Mouse (Mus musculus) heart, embryonic 14.5 days (tissue): ENCODE data around the gene Pbx3. TPM values are rescaled to one million over a fixed set of nuclear protein-coding genes. Genes with fewer than 3 reads are reported as not detected.

Source experiments
- ATAC-seq: fragments of 200-750 bp; cut with Nextera tagmentation; 2 replicates; pipeline ENCODE4 v1.8.0; 2017; ENCODE audit warnings: low read depth, moderate TSS enrichment; ENCODE audit not compliant: insufficient number of reproducible peaks, insufficient read depth, low FRiP score
- H3K27ac ChIP-seq, 2 experiments: fragments of 200-500 bp in 1 of 2; fragments of 300-500 bp in 1 of 2; sonication (generic) in 1 of 2; replicated peaks in 1 of 2; 2 replicates each; pipeline ENCODE4 v1.5.1; 2012 to 2014; ENCODE audit warnings: low read depth in 2 of 2, low read length in 2 of 2, control low read depth in 1 of 2, mild to moderate bottlenecking in 1 of 2, mixed read lengths in 1 of 2; ENCODE audit not compliant: control insufficient read depth in 1 of 2, insufficient read depth in 1 of 2
- H3K27me3 ChIP-seq: fragments of 300-500 bp; sonication (generic); 2 replicates; pipeline ENCODE4 v1.6.1; 2014; ENCODE audit warnings: mild to moderate bottlenecking, low read length, control low read depth; ENCODE audit not compliant: control insufficient read depth, insufficient read depth
- H3K36me3 ChIP-seq: fragments of 300-500 bp; sonication (generic); 2 replicates; pipeline ENCODE4 v1.6.1; 2014; ENCODE audit warnings: mild to moderate bottlenecking, control low read depth, low read length, mixed read lengths; ENCODE audit not compliant: control insufficient read depth, insufficient read depth
- H3K4me1 ChIP-seq, 2 experiments: fragments of 200-500 bp in 1 of 2; fragments of 300-500 bp in 1 of 2; sonication (generic) in 1 of 2; 2 replicates each; pipeline ENCODE4 v1.6.1; 2012 to 2014; ENCODE audit warnings: low read length in 2 of 2, control low read depth in 1 of 2, mixed read lengths in 1 of 2; ENCODE audit not compliant: control insufficient read depth in 2 of 2, insufficient read depth in 2 of 2
- H3K4me2 ChIP-seq: fragments of 300-500 bp; sonication (generic); 2 replicates; pipeline ENCODE4 v1.6.1; 2014; ENCODE audit warnings: mild to moderate bottlenecking, low read length
- H3K4me3 ChIP-seq, 2 experiments: fragments of 200-500 bp in 1 of 2; fragments of 300-500 bp in 1 of 2; sonication (generic) in 1 of 2; 2 replicates each; pipeline ENCODE4 v1.5.1; 2012 to 2014; ENCODE audit warnings: low read length in 2 of 2, mild to moderate bottlenecking in 2 of 2, control low read depth in 1 of 2, low read depth in 1 of 2, moderate library complexity in 1 of 2; ENCODE audit not compliant: control insufficient read depth in 1 of 2, insufficient read depth in 1 of 2
- H3K9ac ChIP-seq: fragments of 300-500 bp; sonication (generic); 2 replicates; pipeline ENCODE4 v1.6.1; 2014; ENCODE audit warnings: mild to moderate bottlenecking, low read length
- H3K9me3 ChIP-seq: fragments of 300-500 bp; sonication (generic); 2 replicates; pipeline ENCODE4 v1.6.1; 2016; ENCODE audit warnings: low read length, control low read depth; ENCODE audit not compliant: control insufficient read depth
- WGBS: fragments of 180-500 bp; shearing (Covaris S2); extraction: QIAGEN DNeasy Blood & Tissue Kit; methylation state at CpG from one replicate; pipeline ENCODE4 v1.1.7; 2014; 5-methylcytosine and 5-hydroxymethylcytosine counted together
- polyA plus RNA-seq: library from polyadenylated mRNA; unstranded; fragments of >200 nt; fragmentation: Nextera tagmentation; extraction: Ambion mirVana; gene quantifications from 2 replicates; pipeline ENCODE4 v1.2.1, GENCODE M21; 2014

Pbx3 gene
- polyA plus RNA-seq = 25.8 and 26.4 TPM in 2 replicates

GRCm38 (mm10) chr2:34372305-34373301 is at the start of gene Pbx3:
Pbx3 (minus strand) TSS chr2:34373142.
- peak within 1 kb of the TSS; percentile 87 to 99 for H3K27ac ChIP-seq
- H3K4me1 ChIP-seq = peaks cover 7 to 17% of the 10 kb centered on the region in 2 experiments
- peak within 1 kb of the TSS; percentile 92 for H3K4me2 ChIP-seq
- 0 out of 2 replicates have a peak, but pooled peaks cover 4% of the 10 kb centered on the region for H3K36me3 ChIP-seq
- H3K9me3 ChIP-seq = no peaks in the 10 kb centered on the region
- H3K4me3 ChIP-seq = peak within 1 kb of the TSS; percentile 94 to 96
- WGBS = under 1% methylated on average over 47 of the region's 102 CpGs
- peak; percentile 92 for ATAC-seq
- no peaks in the 10 kb centered on the region for H3K27me3 ChIP-seq
- peak within 1 kb of the TSS; percentile 98 for H3K9ac ChIP-seq

- Histone ChIP-seq H3K4me3 (no peak overlapping the region), H3K27me3 (no peaks in the 10 kb centered on the region), H3K9ac (no peak overlapping the region), H3K27ac (no peak overlapping the region), H3K9me3 (no peaks in the 10 kb centered on the region), H3K4me2 (no peak overlapping the region), H3K36me3 (peaks cover 3% of the 10 kb centered on the region; the same call in 1 of the 2 replicates), H3K4me1 (peaks cover 0 to 4% of the 10 kb centered on the region in 2 experiments; a peak in 1 of 4 replicates)
- WGBS = 31% methylated on average over 1 of the region's 1 CpGs
- no peak for ATAC-seq
Observed at GRCm38 (mm10) chr2:34420256-34420655, 47.3 kb upstream of the Pbx3 start.

GRCm38 (mm10) chr2:34409741-34410340 is 36.9 kb upstream of the Pbx3 start:
- H3K4me3 ChIP-seq = no peak overlapping the region
- H3K9me3 ChIP-seq = no peaks in the 10 kb centered on the region
- no peak for ATAC-seq
- no peaks in the 10 kb centered on the region for H3K27me3 ChIP-seq
- H3K27ac ChIP-seq = no peak overlapping the region
- H3K4me1 ChIP-seq = peaks cover 2 to 12% of the 10 kb centered on the region in 2 experiments; a peak in 1 of 4 replicates
- WGBS = 61% methylated on average over 5 of the region's 5 CpGs
- no peak overlapping the region for H3K4me2 ChIP-seq
- no peaks in the 10 kb centered on the region for H3K36me3 ChIP-seq
- H3K9ac ChIP-seq = no peak overlapping the region

DNA sequence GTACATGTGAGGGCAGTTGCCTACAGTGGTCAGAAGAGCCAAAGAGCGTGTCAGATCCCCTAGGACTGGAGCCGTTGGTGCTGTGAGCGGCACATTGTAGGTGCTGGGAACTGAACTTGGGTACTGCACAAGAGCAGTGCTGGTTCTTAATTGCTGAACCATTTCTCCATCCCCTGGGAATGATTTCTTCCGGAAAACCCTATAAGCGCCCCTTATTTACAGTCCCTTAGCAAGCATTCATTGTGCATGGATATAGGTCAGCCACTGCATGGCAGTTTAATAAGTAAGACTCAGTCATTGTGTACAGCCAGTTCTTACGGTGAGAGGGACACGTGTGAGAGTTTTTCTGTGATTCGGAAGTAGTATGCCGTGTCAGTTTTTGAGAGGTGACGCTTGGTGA is 35.4 kb upstream of the Pbx3 start:
- 92% methylated on average over 10 of the region's 10 CpGs for WGBS
- H3K4me2 ChIP-seq = no peak overlapping the region

DNA sequence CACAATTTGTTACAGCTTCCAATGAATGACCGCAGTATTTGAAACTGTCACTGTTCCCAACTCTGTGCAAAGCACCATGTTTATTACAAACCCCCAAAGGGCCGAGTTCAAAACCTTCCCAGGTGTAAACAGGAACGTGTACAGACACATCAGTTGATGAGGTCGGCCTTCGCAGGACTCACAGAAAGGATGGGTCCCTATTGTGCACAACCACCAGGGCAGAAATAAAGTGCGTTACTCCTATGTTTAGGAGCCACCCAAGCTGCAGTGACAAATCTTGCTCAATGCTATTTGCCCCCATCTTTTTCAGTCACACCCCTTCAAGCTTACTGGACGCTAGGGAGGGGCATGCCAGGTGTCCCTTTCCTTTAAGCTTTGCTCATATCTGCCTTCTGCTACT is 34.7 kb upstream of the Pbx3 start:
- no peaks in the 10 kb centered on the region for H3K9me3 ChIP-seq
- peak overlapping the region; percentile 84 for H3K4me2 ChIP-seq
- WGBS = 50% methylated on average over 7 of the region's 7 CpGs
- H3K27ac ChIP-seq = no peak overlapping the region
- no peaks in the 10 kb centered on the region for H3K27me3 ChIP-seq
- peak overlapping the region; percentile 88 for H3K9ac ChIP-seq
- H3K36me3 ChIP-seq = no peaks in the 10 kb centered on the region
- H3K4me3 ChIP-seq = peak overlapping the region; percentile 20 to 87; a peak in 3 of 4 replicates
- ATAC-seq = no peak
- peaks cover 2 to 12% of the 10 kb centered on the region in 2 experiments; a peak in 1 of 4 replicates for H3K4me1 ChIP-seq

More for the DNA sequence above, 35.4 kb upstream of the Pbx3 start:
- Histone ChIP-seq H3K4me1 (peaks cover 2 to 12% of the 10 kb centered on the region in 2 experiments; a peak in 1 of 4 replicates), H3K9me3 (no peaks in the 10 kb centered on the region), H3K36me3 (no peaks in the 10 kb centered on the region), H3K27me3 (no peaks in the 10 kb centered on the region), H3K27ac (no peak overlapping the region), H3K9ac (no peak overlapping the region), H3K4me3 (no peak overlapping the region)
- no peak for ATAC-seq

GRCm38 (mm10) chr2:34406601-34407464 is 33.9 kb upstream of the Pbx3 start, which contains the start of gene Mapkap1:
Mapkap1 (plus strand) TSS chr2:34406771.
- H3K9me3 ChIP-seq = no peaks in the 10 kb centered on the region
- WGBS = under 1% methylated on average over 67 of the region's 68 CpGs
- peak within 1 kb of the TSS; percentile 87 to 92 for H3K4me3 ChIP-seq
- H3K36me3 ChIP-seq = no peaks in the 10 kb centered on the region
- peak within 1 kb of the TSS; percentile 88 for H3K9ac ChIP-seq
- H3K27me3 ChIP-seq = no peaks in the 10 kb centered on the region
- peak; percentile 94 for ATAC-seq
- H3K4me1 ChIP-seq = peaks cover 2 to 12% of the 10 kb centered on the region in 2 experiments; a peak in 1 of 4 replicates
- peak within 1 kb of the TSS; percentile 84 for H3K4me2 ChIP-seq
- H3K27ac ChIP-seq = peak within 1 kb of the TSS in 1 of 2 experiments; percentile 46; a peak in 2 of 4 replicates

DNA sequence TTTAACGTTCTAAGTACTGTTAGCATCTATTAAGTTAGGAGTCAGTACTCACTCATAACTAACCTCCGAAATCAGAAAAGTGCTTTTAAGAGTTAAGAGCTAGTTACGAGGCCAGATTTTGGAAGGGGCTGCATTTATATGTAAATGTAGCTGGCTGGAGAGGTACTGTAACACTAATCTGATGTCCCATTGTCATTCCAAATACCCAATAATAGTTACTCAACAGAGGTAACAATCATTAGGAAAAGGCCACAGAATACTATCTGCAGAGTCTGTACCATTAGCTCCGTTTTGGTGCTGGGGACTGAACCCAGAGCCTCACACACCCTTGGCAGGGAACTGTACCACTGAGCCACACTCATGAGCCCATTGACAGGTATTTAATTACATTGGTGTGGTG is 26.6 kb upstream of the Pbx3 start:
- H3K27me3 ChIP-seq = no peaks in the 10 kb centered on the region
- 53% methylated on average over 4 of the region's 4 CpGs for WGBS

More for the DNA sequence above, 26.6 kb upstream of the Pbx3 start:
- no peak overlapping the region for H3K27ac ChIP-seq
- no peaks in the 10 kb centered on the region for H3K9me3 ChIP-seq
- H3K4me1 ChIP-seq = no peaks in the 10 kb centered on the region
- no peak for ATAC-seq
- H3K9ac ChIP-seq = no peak overlapping the region
- H3K4me3 ChIP-seq = no peak overlapping the region
- H3K4me2 ChIP-seq = no peak overlapping the region
- no peaks in the 10 kb centered on the region for H3K36me3 ChIP-seq
